Comparison of ENCODE assay signal across 23 mouse cellular contexts in genomic region chr2:170259662-170260457, GRCm38 (mm10).
DNase-seq lines count a peak whose midpoint lies in the region; ATAC-seq and TF ChIP-seq lines count a peak whose summit lies in the region.
"Had no signal": no experiment of that assay in that cellular context is flagged by ENCODE, and none has a peak within 500 bp of the region (broad histone marks: within the 10 kb centered on the region; RNA-seq: fewer than 3 reads in every experiment).

No protein-coding gene starts in this region.

- TF ChIP-seq POLR2A in CH12.LX (IDR thresholded peaks at IDR 0.05; ENCODE audit: low read depth, low read length), result no peak

- H3K27ac ChIP-seq in CH12.LX (ENCODE audit: insufficient read depth, low read depth), result no peak overlapping the region
- H3K27ac ChIP-seq: embryonic facial prominence, embryonic 10.5 days; embryonic facial prominence, embryonic 12.5 days; forebrain, embryonic 13.5 days; forebrain, embryonic 15.5 days had no signal

- H3K79me2 ChIP-seq in CH12.LX (replicated peaks; ENCODE audit: control insufficient read depth, extremely low read depth, insufficient read depth, poor library complexity, severe bottlenecking), result no peaks in the 10 kb centered on the region

- peaks cover 18 to 25% of the 10 kb centered on the region in 2 experiments for H3K4me1 ChIP-seq in CH12.LX (ENCODE audit: control insufficient read depth in 1 of 2, insufficient read depth in 2 of 2)
- H3K4me1 ChIP-seq: forebrain, embryonic 13.5 days; forebrain, embryonic 15.5 days had no signal

- no peak overlapping the region for H3K9ac ChIP-seq in CH12.LX (ENCODE audit: insufficient read depth, low read depth)
- H3K9ac ChIP-seq: embryonic facial prominence, embryonic 12.5 days; forebrain, embryonic 13.5 days; forebrain, embryonic 15.5 days; forebrain, postnatal 0 days had no signal

- intact Hi-C loops in heart, postnatal 25 days (cut with DNase I), result no loop called here

- DNase-seq in 416B (ENCODE audit: low read depth) (peak; percentile 61), CH12.LX (ENCODE audit: extremely low read depth) (peak; percentile 39)
- no peak for DNase-seq in layer of hippocampus, postnatal 36 days
- no peak for DNase-seq in embryo, embryonic 9.5 days (ENCODE audit: extremely low spot score)
- no peak for DNase-seq in heart, postnatal 25 days (ENCODE audit: low spot score)
- DNase-seq: adrenal gland, adult 2 months; adrenal gland, postnatal 10 days; adrenal gland, postnatal 25 days; B cell, adult 2 months; cerebellum, adult 11 months; cerebellum, adult 18-20 months; cerebellum, adult 8-10 months; cerebellum, adult 9-11 months; cerebellum, postnatal 25 days; embryo, embryonic 11 days; forebrain, postnatal 0 days had no signal

- H3K9me3 ChIP-seq in CH12.LX (replicated peaks; ENCODE audit: low read length), result peaks cover 10% of the 10 kb centered on the region
- H3K9me3 ChIP-seq: embryonic facial prominence, embryonic 10.5 days; embryonic facial prominence, embryonic 12.5 days; forebrain, embryonic 15.5 days had no signal

- TF ChIP-seq EP300 in CH12.LX (IDR thresholded peaks at IDR 0.05; ENCODE audit: low read length), result peak; percentile 69

- H3K4me3 ChIP-seq in CH12.LX (replicated peaks in 1 of 3; ENCODE audit: low read depth in 2 of 3, low read length in 2 of 3, poor library complexity in 1 of 3), result no peak overlapping the region
- H3K4me3 ChIP-seq: embryonic facial prominence, embryonic 10.5 days; embryonic facial prominence, embryonic 12.5 days; forebrain, embryonic 13.5 days; forebrain, embryonic 15.5 days had no signal

- dilution Hi-C loops in CH12.LX (cut with MboI; ENCODE audit: extremely low pct_ligation_motif_present, extremely low pct_unique_long_range_greater_than_20kb, low sequenced_read_pairs), result no loop called here

- H3K36me3 ChIP-seq in CH12.LX (replicated peaks in 1 of 2; ENCODE audit: control insufficient read depth in 1 of 2, insufficient read depth in 1 of 2, low read length in 1 of 2), result peaks cover 0 to 3% of the 10 kb centered on the region in 2 experiments
- H3K36me3 ChIP-seq: embryonic facial prominence, embryonic 10.5 days; embryonic facial prominence, embryonic 12.5 days; forebrain, embryonic 15.5 days had no signal

- no peak for TF ChIP-seq RAD21 in CH12.LX (IDR thresholded peaks at IDR 0.05; ENCODE audit: low read depth, low read length)

- TF ChIP-seq CTCF in CH12.LX (conservative IDR thresholded peaks at IDR 0.05 in 1 of 2, IDR thresholded peaks at IDR 0.05 in 1 of 2; ENCODE audit: low read depth in 2 of 2, low read length in 2 of 2), result no peak

- H3K27me3 ChIP-seq in CH12.LX (replicated peaks), result no peaks in the 10 kb centered on the region
- H3K27me3 ChIP-seq: embryonic facial prominence, embryonic 12.5 days; forebrain, embryonic 13.5 days; forebrain, embryonic 15.5 days had no signal

- in situ Hi-C loops in CH12.LX (cut with MboI; ENCODE audit: low pct_ligation_motif_present, low pct_unique_long_range_greater_than_20kb, low sequenced_read_pairs), result loop anchor here (25.0 kb wide), 1 partner anchor 252 kb away; no protein-coding TSS in a partner anchor

- H3K4me2 ChIP-seq in CH12.LX (ENCODE audit: insufficient read depth, low read depth, poor library complexity, severe bottlenecking), result no peak overlapping the region
- H3K4me2 ChIP-seq: embryonic facial prominence, embryonic 12.5 days; forebrain, embryonic 13.5 days; forebrain, embryonic 15.5 days had no signal

- peak; percentile 82 for ATAC-seq in granulocyte monocyte progenitor cell, adult 5-6 weeks (replicated peaks; ENCODE audit: poor library complexity, severe bottlenecking)
- peak; percentile 65 for ATAC-seq in megakaryocyte progenitor cell, adult 5-6 weeks (replicated peaks; ENCODE audit: poor library complexity)
- ATAC-seq: CD4-positive, CD25-positive, alpha-beta regulatory T cell, adult 4 months; forebrain, embryonic 13.5 days; forebrain, embryonic 15.5 days; forebrain, postnatal 0 days had no signal

TF ChIP-seq in CH12.LX, 34 proteins besides CTCF, POLR2A, EP300 and RAD21:
- TF ChIP-seq CHD1 (IDR thresholded peaks at IDR 0.05; ENCODE audit: low read depth, low read length) (no peak), NRF1 (IDR thresholded peaks at IDR 0.05; ENCODE audit: low read depth, low read length) (no peak), UBTF (IDR thresholded peaks at IDR 0.05; ENCODE audit: low read depth, low read length) (no peak), IRF4 (IDR thresholded peaks at IDR 0.05; ENCODE audit: low read depth, low read length) (peak; percentile 59; the same call in 1 of the 2 replicates), KAT2A (IDR thresholded peaks at IDR 0.05; ENCODE audit: insufficient replicate concordance, low read length) (no peak), TCF12 (IDR thresholded peaks at IDR 0.05; ENCODE audit: low read depth, low read length) (no peak), MEF2A (IDR thresholded peaks at IDR 0.05; ENCODE audit: borderline replicate concordance, low read depth, low read length) (peak; percentile 21; the same call in 1 of the 2 replicates), PAX5 (IDR thresholded peaks at IDR 0.05; ENCODE audit: low read length) (no peak), BHLHE40 (IDR thresholded peaks at IDR 0.05; ENCODE audit: low read depth, low read length) (peak; percentile 63), NELFE (IDR thresholded peaks at IDR 0.05; ENCODE audit: low read depth, low read length) (no peak), RCOR1 (conservative IDR thresholded peaks at IDR 0.05; ENCODE audit: low read depth, low read length) (0 out of 2 replicates have a peak, but pooled peaks have one; percentile 20), TBP (conservative IDR thresholded peaks at IDR 0.05; ENCODE audit: low read depth, low read length) (no peak)

Comparison
In these comparisons a context has a peak if more than half of its experiments do, and no peak if none do; other contexts are left out.
1. DNase-seq: peak in 416B (single experiment) and CH12.LX (single experiment); none in layer of hippocampus, postnatal 36 days (0 of 2), embryo, embryonic 9.5 days (single experiment) and heart, postnatal 25 days (single experiment).